Comparison of ENCODE assay signal across 8 mouse cellular contexts in genomic region chr10:122895121-122895770, GRCm38 (mm10).
DNase-seq lines count a peak whose midpoint lies in the region; ATAC-seq lines count a peak whose summit lies in the region.

No protein-coding gene starts in this region.

- H3K27me3 ChIP-seq in kidney, embryonic 15.5 days: no peaks in the 10 kb centered on the region
- no peaks in the 10 kb centered on the region for H3K27me3 ChIP-seq in embryonic facial prominence, embryonic 12.5 days
- no peaks in the 10 kb centered on the region for H3K27me3 ChIP-seq in limb, embryonic 12.5 days
- H3K27me3 ChIP-seq in midbrain, embryonic 16.5 days (ENCODE audit: control insufficient read depth, insufficient read depth, low read depth, low read length): no peaks in the 10 kb centered on the region

- 0 out of 2 replicates have a peak, but pooled peaks cover 5% of the 10 kb centered on the region for H3K36me3 ChIP-seq in kidney, embryonic 15.5 days
- H3K36me3 ChIP-seq in embryonic facial prominence, embryonic 12.5 days: no peaks in the 10 kb centered on the region
- H3K36me3 ChIP-seq in limb, embryonic 12.5 days: no peaks in the 10 kb centered on the region
- H3K36me3 ChIP-seq in midbrain, embryonic 16.5 days (ENCODE audit: control insufficient read depth, insufficient read depth, low read length): no peaks in the 10 kb centered on the region

- peak; percentile 61 for DNase-seq in kidney, adult 18-20 months
- peak; percentile 77 for DNase-seq in adrenal gland, postnatal 14 days
- DNase-seq in heart, postnatal 10 days: peak; percentile 66 to 83
- no peak for DNase-seq in urinary bladder, adult 2 months (ENCODE audit: low spot score)

- 80% methylated on average over 12 of the region's 12 CpGs for WGBS in kidney, embryonic 15.5 days
- WGBS in embryonic facial prominence, embryonic 12.5 days: 72% methylated on average over 12 of the region's 12 CpGs
- 79% methylated on average over 12 of the region's 12 CpGs for WGBS in limb, embryonic 12.5 days
- WGBS in midbrain, embryonic 16.5 days: 66% methylated on average over 12 of the region's 12 CpGs

- intact Hi-C loops in heart, postnatal 10 days (cut with DNase I): loop anchor here (2.0 kb wide), 1 partner anchor 88 kb away; no protein-coding TSS in a partner anchor

- H3K9ac ChIP-seq in kidney, embryonic 15.5 days: no peak overlapping the region
- no peak overlapping the region for H3K9ac ChIP-seq in embryonic facial prominence, embryonic 12.5 days
- no peak overlapping the region for H3K9ac ChIP-seq in limb, embryonic 12.5 days (replicated peaks)
- no peak overlapping the region for H3K9ac ChIP-seq in midbrain, embryonic 16.5 days (ENCODE audit: low read depth, low read length)

- H3K9me3 ChIP-seq in kidney, embryonic 15.5 days (replicated peaks): no peaks in the 10 kb centered on the region
- H3K9me3 ChIP-seq in embryonic facial prominence, embryonic 12.5 days: no peaks in the 10 kb centered on the region
- H3K9me3 ChIP-seq in limb, embryonic 12.5 days: no peaks in the 10 kb centered on the region
- H3K9me3 ChIP-seq in midbrain, embryonic 16.5 days (replicated peaks; ENCODE audit: control insufficient read depth, low read length, poor library complexity, severe bottlenecking): no peaks in the 10 kb centered on the region

- peaks cover 22% of the 10 kb centered on the region for H3K4me1 ChIP-seq in kidney, embryonic 15.5 days
- H3K4me1 ChIP-seq in embryonic facial prominence, embryonic 12.5 days: peaks cover 23% of the 10 kb centered on the region
- H3K4me1 ChIP-seq in limb, embryonic 12.5 days (replicated peaks): peaks cover 33% of the 10 kb centered on the region
- no peaks in the 10 kb centered on the region; the same call in 1 of the 2 replicates for H3K4me1 ChIP-seq in midbrain, embryonic 16.5 days (ENCODE audit: control insufficient read depth, insufficient read depth, low read length)

- no peak overlapping the region for H3K27ac ChIP-seq in kidney, embryonic 15.5 days
- H3K27ac ChIP-seq in embryonic facial prominence, embryonic 12.5 days: peak overlapping the region; percentile 70
- H3K27ac ChIP-seq in limb, embryonic 12.5 days: peak overlapping the region; percentile 57; the same call in 1 of the 2 replicates
- peak overlapping the region; percentile 58; the same call in 1 of the 2 replicates for H3K27ac ChIP-seq in midbrain, embryonic 16.5 days (ENCODE audit: low read length)

- no peak for ATAC-seq in kidney, embryonic 15.5 days (replicated peaks; ENCODE audit: low FRiP score)
- ATAC-seq in embryonic facial prominence, embryonic 12.5 days (ENCODE audit: insufficient number of reproducible peaks, insufficient read depth, low FRiP score, low TSS enrichment): no peak
- peak; percentile 17; the same call in 1 of the 2 replicates for ATAC-seq in limb, embryonic 12.5 days (ENCODE audit: insufficient number of reproducible peaks, insufficient read depth, low FRiP score, low TSS enrichment, low read depth)
- peak; percentile 43; the same call in 1 of the 2 replicates for ATAC-seq in midbrain, embryonic 16.5 days

- H3K4me2 ChIP-seq in kidney, embryonic 15.5 days: no peak overlapping the region
- H3K4me2 ChIP-seq in embryonic facial prominence, embryonic 12.5 days (replicated peaks): no peak overlapping the region
- H3K4me2 ChIP-seq in limb, embryonic 12.5 days: no peak overlapping the region
- H3K4me2 ChIP-seq in midbrain, embryonic 16.5 days (ENCODE audit: low read length): no peak overlapping the region

- H3K4me3 ChIP-seq in kidney, embryonic 15.5 days (replicated peaks): no peak overlapping the region
- H3K4me3 ChIP-seq in embryonic facial prominence, embryonic 12.5 days: no peak overlapping the region
- no peak overlapping the region for H3K4me3 ChIP-seq in limb, embryonic 12.5 days (replicated peaks)
- H3K4me3 ChIP-seq in midbrain, embryonic 16.5 days (ENCODE audit: low read depth, low read length): no peak overlapping the region

Comparison
In these comparisons a context has a peak if more than half of its experiments do, and no peak if none do; other contexts are left out.
1. ATAC-seq: peak in limb, embryonic 12.5 days (single experiment) and midbrain, embryonic 16.5 days (single experiment); none in kidney, embryonic 15.5 days (single experiment) and embryonic facial prominence, embryonic 12.5 days (single experiment).